Comparison of ENCODE assay signal across 9 mouse cellular contexts in the genomic region with DNA sequence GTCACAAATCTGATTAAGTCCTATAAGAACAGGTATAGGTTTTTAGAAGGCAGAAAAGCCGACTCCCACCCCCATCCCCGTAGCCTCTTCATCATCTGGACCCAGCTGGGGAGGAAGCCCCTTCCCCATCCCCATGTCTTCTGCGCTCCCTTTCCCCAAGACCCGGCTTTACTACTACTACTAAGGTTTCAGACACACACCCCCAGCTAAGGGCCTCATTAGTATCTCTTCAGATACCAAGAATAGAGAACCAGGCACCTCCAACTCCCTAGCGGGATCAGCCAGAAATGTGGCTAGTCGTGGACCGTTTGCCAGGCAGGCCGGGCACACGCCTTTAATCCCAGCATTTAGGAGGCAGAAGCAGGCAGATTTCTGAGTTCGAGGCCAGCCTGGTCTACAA. TPM values are rescaled to one million over a fixed set of nuclear protein-coding genes. Genes with fewer than 3 reads are reported as not detected.
DNase-seq lines count a peak whose midpoint lies in the region; ATAC-seq and TF ChIP-seq lines count a peak whose summit lies in the region.
"Had no signal": no experiment of that assay in that cellular context is flagged by ENCODE, and none has a peak within 500 bp of the region (broad histone marks: within the 10 kb centered on the region; RNA-seq: fewer than 3 reads in every experiment).

No protein-coding gene starts in this region.

- H3K36me3 ChIP-seq in heart, embryonic 12.5 days: no peaks in the 10 kb centered on the region
- H3K36me3 ChIP-seq in midbrain, embryonic 15.5 days (replicated peaks): no peaks in the 10 kb centered on the region
- H3K36me3 ChIP-seq in midbrain, embryonic 11.5 days (ENCODE audit: control insufficient read depth, insufficient read depth, low read length): no peaks in the 10 kb centered on the region
- no peaks in the 10 kb centered on the region for H3K36me3 ChIP-seq in embryonic facial prominence, embryonic 15.5 days
- H3K36me3 ChIP-seq in liver, postnatal 0 days (replicated peaks; ENCODE audit: insufficient read depth, low read length): no peaks in the 10 kb centered on the region
- H3K36me3 ChIP-seq: midbrain, embryonic 10.5 days had no signal

- no peak overlapping the region for H3K9ac ChIP-seq in heart, embryonic 12.5 days
- no peak overlapping the region for H3K9ac ChIP-seq in midbrain, embryonic 15.5 days
- H3K9ac ChIP-seq in midbrain, embryonic 11.5 days (ENCODE audit: low read length): no peak overlapping the region
- no peak overlapping the region for H3K9ac ChIP-seq in embryonic facial prominence, embryonic 15.5 days
- H3K9ac ChIP-seq in liver, postnatal 0 days (replicated peaks): no peak overlapping the region

- no peak for ATAC-seq in heart, embryonic 12.5 days (ENCODE audit: insufficient number of reproducible peaks, low FRiP score)
- no peak for ATAC-seq in midbrain, embryonic 15.5 days (replicated peaks)
- ATAC-seq in midbrain, embryonic 11.5 days (ENCODE audit: low FRiP score): no peak
- no peak for ATAC-seq in embryonic facial prominence, embryonic 15.5 days (ENCODE audit: insufficient number of reproducible peaks, low FRiP score, low TSS enrichment, low read depth)
- ATAC-seq in liver, postnatal 0 days: no peak

- no peak for TF ChIP-seq EP300 in liver, postnatal 0 days (IDR thresholded peaks at IDR 0.05; ENCODE audit: low read depth)

- 36% methylated on average over 10 of the region's 10 CpGs for WGBS in heart, embryonic 12.5 days
- 52% methylated on average over 10 of the region's 10 CpGs for WGBS in midbrain, embryonic 15.5 days
- WGBS in midbrain, embryonic 11.5 days: 56% methylated on average over 10 of the region's 10 CpGs
- WGBS in embryonic facial prominence, embryonic 15.5 days: 45% methylated on average over 10 of the region's 10 CpGs
- WGBS in liver, postnatal 0 days (ENCODE audit: insufficient replicate concordance): 43% methylated on average over 10 of the region's 10 CpGs

- H3K4me2 ChIP-seq in heart, embryonic 12.5 days: peak overlapping the region; percentile 69
- H3K4me2 ChIP-seq in midbrain, embryonic 15.5 days: 0 out of 2 replicates have a peak overlapping the region, but pooled peaks have one; percentile 62
- no peak overlapping the region for H3K4me2 ChIP-seq in midbrain, embryonic 11.5 days
- H3K4me2 ChIP-seq in embryonic facial prominence, embryonic 15.5 days (replicated peaks): peak overlapping the region; percentile 61; the same call in 1 of the 2 replicates
- peak overlapping the region; percentile 67; the same call in 1 of the 2 replicates for H3K4me2 ChIP-seq in liver, postnatal 0 days (ENCODE audit: low read depth, low read length)

- H3K27ac ChIP-seq in heart, embryonic 12.5 days (ENCODE audit: poor library complexity, severe bottlenecking): 0 out of 2 replicates have a peak overlapping the region, but pooled peaks have one; percentile 59
- no peak overlapping the region for H3K27ac ChIP-seq in midbrain, embryonic 15.5 days
- H3K27ac ChIP-seq in midbrain, embryonic 11.5 days (ENCODE audit: low read depth, low read length): no peak overlapping the region
- H3K27ac ChIP-seq in embryonic facial prominence, embryonic 15.5 days (replicated peaks): peak overlapping the region; percentile 89
- no peak overlapping the region for H3K27ac ChIP-seq in liver, postnatal 0 days (ENCODE audit: low read depth)

- peaks cover 6% of the 10 kb centered on the region; the same call in 1 of the 2 replicates for H3K27me3 ChIP-seq in heart, embryonic 12.5 days (replicated peaks)
- H3K27me3 ChIP-seq in midbrain, embryonic 15.5 days (replicated peaks): peaks cover 27% of the 10 kb centered on the region; the same call in 1 of the 2 replicates
- H3K27me3 ChIP-seq in midbrain, embryonic 11.5 days (ENCODE audit: control insufficient read depth, insufficient read depth, low read length): peaks cover 51% of the 10 kb centered on the region
- H3K27me3 ChIP-seq in embryonic facial prominence, embryonic 15.5 days: no peaks in the 10 kb centered on the region
- H3K27me3 ChIP-seq in liver, postnatal 0 days (ENCODE audit: insufficient read depth, low read length): no peaks in the 10 kb centered on the region

- intact Hi-C loops in heart, postnatal 25 days (cut with DNase I): loop anchor here (5.0 kb wide), 1 partner anchor 98 kb away; a partner anchor contains a TSS

- no peak for TF ChIP-seq CTCF in liver, postnatal 0 days (IDR thresholded peaks at IDR 0.05; ENCODE audit: low read depth)

- DNase-seq in heart, postnatal 25 days (ENCODE audit: low spot score): no peak
- DNase-seq in midbrain, embryonic 11.5 days (ENCODE audit: low spot score, missing footprints): no peak
- DNase-seq in liver, postnatal 0 days: no peak
- DNase-seq in urinary bladder, postnatal 10 days (ENCODE audit: low spot score): no peak
- DNase-seq in adrenal gland, adult (ENCODE audit: inconsistent age in 2 of 2, low spot score in 1 of 2): no peak

- H3K4me1 ChIP-seq in heart, embryonic 12.5 days (replicated peaks): peaks cover 68% of the 10 kb centered on the region
- peaks cover 63% of the 10 kb centered on the region for H3K4me1 ChIP-seq in midbrain, embryonic 15.5 days
- peaks cover 35% of the 10 kb centered on the region for H3K4me1 ChIP-seq in midbrain, embryonic 11.5 days (ENCODE audit: control insufficient read depth, insufficient read depth, low read length)
- peaks cover 74% of the 10 kb centered on the region for H3K4me1 ChIP-seq in embryonic facial prominence, embryonic 15.5 days
- H3K4me1 ChIP-seq in liver, postnatal 0 days (ENCODE audit: insufficient read depth): peaks cover 45% of the 10 kb centered on the region

- H3K4me3 ChIP-seq in heart, embryonic 12.5 days: 0 out of 2 replicates have a peak overlapping the region, but pooled peaks have one; percentile 41
- no peak overlapping the region for H3K4me3 ChIP-seq in midbrain, embryonic 15.5 days
- no peak overlapping the region for H3K4me3 ChIP-seq in midbrain, embryonic 11.5 days (ENCODE audit: low read depth, low read length)
- H3K4me3 ChIP-seq in embryonic facial prominence, embryonic 15.5 days (replicated peaks): no peak overlapping the region
- no peak overlapping the region for H3K4me3 ChIP-seq in liver, postnatal 0 days (ENCODE audit: low read depth, low read length)

- no peaks in the 10 kb centered on the region for H3K9me3 ChIP-seq in heart, embryonic 12.5 days (replicated peaks)
- no peaks in the 10 kb centered on the region for H3K9me3 ChIP-seq in midbrain, embryonic 15.5 days
- no peaks in the 10 kb centered on the region for H3K9me3 ChIP-seq in midbrain, embryonic 11.5 days (ENCODE audit: control insufficient read depth, low read length)
- no peaks in the 10 kb centered on the region for H3K9me3 ChIP-seq in embryonic facial prominence, embryonic 15.5 days (replicated peaks)
- H3K9me3 ChIP-seq in liver, postnatal 0 days (ENCODE audit: low read length): no peaks in the 10 kb centered on the region
- H3K9me3 ChIP-seq: midbrain, embryonic 10.5 days had no signal

RNA-seq across cellular contexts. Expression of a gene that starts 0.8 kb away (rescaled TPM):
- polyA plus RNA-seq in heart, embryonic 12.5 days (2016; fragmentation: Nextera tagmentation; extraction: Ambion mirVana): 27.2 and 27.4 TPM in 2 replicates
- total RNA-seq in heart, postnatal 25 days (2021): 1 to 10 TPM; 6.7 to 7.4 TPM
- polyA plus RNA-seq in midbrain, embryonic 15.5 days (2015; fragmentation: Nextera tagmentation; extraction: Ambion mirVana): 6.7 and 8.0 TPM in 2 replicates
- 4.6 and 6.0 TPM in 2 replicates for polyA plus RNA-seq in midbrain, embryonic 11.5 days (2014; fragmentation: Nextera tagmentation; extraction: Ambion mirVana)
- 16.4 and 19.6 TPM in 2 replicates for polyA plus RNA-seq in embryonic facial prominence, embryonic 15.5 days (2015; fragmentation: Nextera tagmentation; extraction: Ambion mirVana)
- polyA plus RNA-seq in liver, postnatal 0 days (2015; fragmentation: Nextera tagmentation; extraction: Ambion mirVana): 2.9 and 3.0 TPM in 2 replicates

RNA-seq across cellular contexts. Expression of a gene that starts 6.0 kb away (rescaled TPM):
- 0.50 and 0.72 TPM in 2 replicates for polyA plus RNA-seq in heart, embryonic 12.5 days (2016; fragmentation: Nextera tagmentation; extraction: Ambion mirVana)
- 1 to 10 TPM; 1.9 to 2.8 TPM for total RNA-seq in heart, postnatal 25 days (2021)
- 1.8 and 2.0 TPM in 2 replicates for polyA plus RNA-seq in midbrain, embryonic 15.5 days (2015; fragmentation: Nextera tagmentation; extraction: Ambion mirVana)
- polyA plus RNA-seq in midbrain, embryonic 11.5 days (2014; fragmentation: Nextera tagmentation; extraction: Ambion mirVana): 0.47 and 0.89 TPM in 2 replicates
- polyA plus RNA-seq in embryonic facial prominence, embryonic 15.5 days (2015; fragmentation: Nextera tagmentation; extraction: Ambion mirVana): 0.84 and 1.3 TPM in 2 replicates
- polyA plus RNA-seq in liver, postnatal 0 days (2015; fragmentation: Nextera tagmentation; extraction: Ambion mirVana): 0.13 TPM in 2 replicates

RNA-seq across cellular contexts. Expression of a gene that starts 25.7 kb away (rescaled TPM):
- polyA plus RNA-seq in heart, embryonic 12.5 days (2016; fragmentation: Nextera tagmentation; extraction: Ambion mirVana): 25.8 and 30.8 TPM in 2 replicates
- total RNA-seq in heart, postnatal 25 days (2021): 1 to 10 TPM; 8.4 to 9.7 TPM
- 57.4 and 58.8 TPM in 2 replicates for polyA plus RNA-seq in midbrain, embryonic 15.5 days (2015; fragmentation: Nextera tagmentation; extraction: Ambion mirVana)
- polyA plus RNA-seq in midbrain, embryonic 11.5 days (2014; fragmentation: Nextera tagmentation; extraction: Ambion mirVana): 6.0 and 6.2 TPM in 2 replicates
- polyA plus RNA-seq in embryonic facial prominence, embryonic 15.5 days (2015; fragmentation: Nextera tagmentation; extraction: Ambion mirVana): 63.1 and 73.7 TPM in 2 replicates
- polyA plus RNA-seq in liver, postnatal 0 days (2015; fragmentation: Nextera tagmentation; extraction: Ambion mirVana): 1.2 and 2.2 TPM in 2 replicates

RNA-seq across cellular contexts. Expression of a gene that starts 27.5 kb away (rescaled TPM):
- polyA plus RNA-seq in heart, embryonic 12.5 days (2016; fragmentation: Nextera tagmentation; extraction: Ambion mirVana): 25.4 and 25.6 TPM in 2 replicates
- total RNA-seq in heart, postnatal 25 days (2021): 1 to 10 TPM; 8.0 to 8.5 TPM
- 60.1 and 60.4 TPM in 2 replicates for polyA plus RNA-seq in midbrain, embryonic 15.5 days (2015; fragmentation: Nextera tagmentation; extraction: Ambion mirVana)
- polyA plus RNA-seq in midbrain, embryonic 11.5 days (2014; fragmentation: Nextera tagmentation; extraction: Ambion mirVana): 36.6 and 38.9 TPM in 2 replicates
- polyA plus RNA-seq in embryonic facial prominence, embryonic 15.5 days (2015; fragmentation: Nextera tagmentation; extraction: Ambion mirVana): 40.5 and 41.0 TPM in 2 replicates
- 4.5 and 6.1 TPM in 2 replicates for polyA plus RNA-seq in liver, postnatal 0 days (2015; fragmentation: Nextera tagmentation; extraction: Ambion mirVana)

RNA-seq across cellular contexts. Expression of a gene that starts 28.2 kb away (rescaled TPM):
- 9.6 and 12.1 TPM in 2 replicates for polyA plus RNA-seq in heart, embryonic 12.5 days (2016; fragmentation: Nextera tagmentation; extraction: Ambion mirVana)
- 10 to 100 TPM in 1 of 2 experiments, 1 to 10 TPM in 1; 9.4 to 10.1 TPM for total RNA-seq in heart, postnatal 25 days (2021)
- 19.1 and 20.2 TPM in 2 replicates for polyA plus RNA-seq in midbrain, embryonic 15.5 days (2015; fragmentation: Nextera tagmentation; extraction: Ambion mirVana)
- polyA plus RNA-seq in midbrain, embryonic 11.5 days (2014; fragmentation: Nextera tagmentation; extraction: Ambion mirVana): 4.2 and 4.6 TPM in 2 replicates
- polyA plus RNA-seq in embryonic facial prominence, embryonic 15.5 days (2015; fragmentation: Nextera tagmentation; extraction: Ambion mirVana): 14.5 and 15.0 TPM in 2 replicates
- polyA plus RNA-seq in liver, postnatal 0 days (2015; fragmentation: Nextera tagmentation; extraction: Ambion mirVana): 1.8 and 2.1 TPM in 2 replicates

Comparison
In these comparisons a context has a peak if more than half of its experiments do, and no peak if none do; other contexts are left out.
1. H3K27ac ChIP-seq: peak in heart, embryonic 12.5 days (single experiment) and embryonic facial prominence, embryonic 15.5 days (single experiment); none in midbrain, embryonic 15.5 days (single experiment), midbrain, embryonic 11.5 days (single experiment) and liver, postnatal 0 days (single experiment).